Mouse (Mus musculus): ENCODE measurements around the gene Sec61a2.

GRCm38 (mm10) chr2:5851116-5851515 is 44.1 kb downstream of the Sec61a2 start:
- TF ChIP-seq CTCF (IDR thresholded peaks at IDR 0.05; ENCODE audit: low read depth) (no peak), EP300 (IDR thresholded peaks at IDR 0.05; ENCODE audit: low read depth) (no peak)
